In the genomic region with DNA sequence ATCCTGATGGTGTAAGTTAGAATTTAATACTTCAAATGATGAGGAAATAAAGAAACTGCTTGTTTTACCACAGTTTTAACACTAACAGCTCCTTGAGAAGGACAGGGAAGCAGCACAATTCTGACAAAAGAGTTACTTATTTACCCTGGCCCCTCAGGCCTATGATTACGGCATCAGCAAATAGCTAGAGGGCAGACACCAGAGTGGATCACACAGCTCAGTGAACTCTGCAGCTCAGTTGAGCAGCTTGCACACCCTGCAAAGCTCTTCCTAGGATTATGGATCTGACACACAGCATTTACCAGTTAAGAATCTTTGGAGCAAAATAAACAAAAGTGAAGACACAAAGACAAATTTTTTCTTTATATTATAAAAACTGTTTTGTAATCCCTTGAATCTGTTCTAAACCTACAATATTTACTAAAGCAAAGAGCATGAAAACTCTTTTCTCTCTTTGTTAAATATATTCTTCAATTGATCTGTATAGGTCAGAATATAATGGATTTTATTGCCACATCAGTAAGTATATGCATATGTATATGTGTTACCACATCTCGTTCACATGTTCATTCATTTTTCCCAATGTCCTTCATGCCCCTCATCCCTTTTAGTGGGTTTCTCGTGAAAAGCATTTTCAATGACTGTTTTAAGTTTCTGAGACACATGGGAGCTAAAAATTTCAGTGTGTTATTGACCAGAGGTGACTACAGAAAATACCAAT, we compare ENCODE assay signal across 13 mouse cellular contexts.
DNase-seq lines count a peak whose midpoint lies in the region; ATAC-seq and TF ChIP-seq lines count a peak whose summit lies in the region.
"Had no signal": no experiment of that assay in that cellular context is flagged by ENCODE, and none has a peak within 500 bp of the region (broad histone marks: within the 10 kb centered on the region; RNA-seq: fewer than 3 reads in every experiment).

No protein-coding gene starts in this region.

- intact Hi-C loops in left cerebral cortex, postnatal 36 days (cut with DNase I): no loop called here

- peak; percentile 4 for DNase-seq in kidney, adult 11 months
- DNase-seq in kidney, adult 18-20 months: no peak
- peak; percentile 4 for DNase-seq in embryo, embryonic 9.5 days (ENCODE audit: extremely low spot score)
- DNase-seq in kidney, postnatal 0 days (ENCODE audit: low spot score): peak; percentile 30
- DNase-seq in retina, embryonic 14.5 days (ENCODE audit: low spot score): peak; percentile 64
- DNase-seq in thymus, postnatal 25 days: no peak
- DNase-seq in left cerebral cortex, postnatal 36 days (ENCODE audit: low spot score in 2 of 2): no peak
- DNase-seq: cerebellum, adult 18-20 months; heart, postnatal 10 days; right cerebral cortex, adult 18-20 months had no signal

- no peak for TF ChIP-seq CTCF in kidney, postnatal 0 days (IDR thresholded peaks at IDR 0.05; ENCODE audit: low read depth)

- no peaks in the 10 kb centered on the region for H3K36me3 ChIP-seq in kidney, postnatal 0 days (ENCODE audit: insufficient read depth, low read length)

- H3K4me2 ChIP-seq in kidney, postnatal 0 days (ENCODE audit: low read length): no peak overlapping the region

- H3K27me3 ChIP-seq in kidney, postnatal 0 days (ENCODE audit: insufficient read depth, low read length): no peaks in the 10 kb centered on the region

- 57% methylated on average over 3 of the region's 3 CpGs for WGBS in kidney, postnatal 0 days

- peak; percentile 81 for ATAC-seq in kidney, postnatal 0 days (replicated peaks; ENCODE audit: low FRiP score, low read depth)
- ATAC-seq: hindbrain, embryonic 16.5 days had no signal

- H3K9me3 ChIP-seq in kidney, postnatal 0 days (replicated peaks; ENCODE audit: low read length): no peaks in the 10 kb centered on the region

- no peaks in the 10 kb centered on the region for H3K4me1 ChIP-seq in kidney, postnatal 0 days (replicated peaks; ENCODE audit: insufficient read depth, low read length)

- no peak overlapping the region for H3K27ac ChIP-seq in kidney, postnatal 0 days
- H3K27ac ChIP-seq: layer of hippocampus, adult 2 months had no signal

- no peak overlapping the region for H3K9ac ChIP-seq in kidney, postnatal 0 days (ENCODE audit: low read depth, low read length)

- no peak overlapping the region for H3K4me3 ChIP-seq in kidney, postnatal 0 days (replicated peaks; ENCODE audit: low read depth, low read length)
- H3K4me3 ChIP-seq: erythroblast, embryonic 14.5 days; layer of hippocampus, adult 2 months had no signal

Comparison
In these comparisons a context has a peak if more than half of its experiments do, and no peak if none do; other contexts are left out.
1. DNase-seq: peak in kidney, adult 11 months (single experiment), embryo, embryonic 9.5 days (single experiment), kidney, postnatal 0 days (single experiment) and retina, embryonic 14.5 days (single experiment); none in kidney, adult 18-20 months (single experiment), thymus, postnatal 25 days (single experiment) and left cerebral cortex, postnatal 36 days (0 of 2).